ENCODE assay signal across 20 mouse cellular contexts in genomic region chr16:78200044-78200830, GRCm38 (mm10).
A peak's percentile ranks its signal among the peaks of the same experiment; 100 is the strongest.
DNase-seq lines count a peak whose midpoint lies in the region; ATAC-seq and TF ChIP-seq lines count a peak whose summit lies in the region.
"Had no signal": no experiment of that assay in that cellular context is flagged by ENCODE, and none has a peak within 500 bp of the region (broad histone marks: within the 10 kb centered on the region; RNA-seq: fewer than 3 reads in every experiment).

No protein-coding gene starts in this region.

- TF ChIP-seq POLR2A in heart, adult 2 months (IDR thresholded peaks at IDR 0.05; ENCODE audit: insufficient read depth, low read depth, low read length) = no peak

- no peak overlapping the region for H3K4me3 ChIP-seq in hindbrain, embryonic 14.5 days (replicated peaks; ENCODE audit: low read length)
- H3K4me3 ChIP-seq in heart, adult 2 months = no peak overlapping the region
- H3K4me3 ChIP-seq: embryonic facial prominence, embryonic 15.5 days; forebrain, embryonic 13.5 days; heart, embryonic 12.5 days; liver, embryonic 13.5 days; midbrain, embryonic 15.5 days; neural tube, embryonic 13.5 days had no signal

- no peaks in the 10 kb centered on the region; the same call in 1 of the 2 replicates for H3K4me1 ChIP-seq in hindbrain, embryonic 14.5 days (replicated peaks; ENCODE audit: control insufficient read depth, insufficient read depth, low read length)
- no peaks in the 10 kb centered on the region for H3K4me1 ChIP-seq in heart, adult 2 months (ENCODE audit: control insufficient read depth, insufficient read depth, low read length)
- H3K4me1 ChIP-seq: neural tube, embryonic 13.5 days had no signal

- TF ChIP-seq CTCF in heart, adult 2 months (IDR thresholded peaks at IDR 0.05) = no peak

- H3K9me3 ChIP-seq in hindbrain, embryonic 14.5 days (ENCODE audit: control insufficient read depth, low read length) = no peaks in the 10 kb centered on the region
- H3K9me3 ChIP-seq: embryonic facial prominence, embryonic 15.5 days; forebrain, embryonic 13.5 days; heart, embryonic 12.5 days; liver, embryonic 13.5 days; midbrain, embryonic 15.5 days; neural tube, embryonic 13.5 days had no signal

- H3K36me3 ChIP-seq in hindbrain, embryonic 14.5 days (replicated peaks; ENCODE audit: control insufficient read depth, insufficient read depth) = no peaks in the 10 kb centered on the region
- H3K36me3 ChIP-seq in heart, adult 2 months (ENCODE audit: control insufficient read depth, insufficient read depth, low read length) = no peaks in the 10 kb centered on the region
- H3K36me3 ChIP-seq: embryonic facial prominence, embryonic 15.5 days; heart, embryonic 12.5 days; liver, embryonic 13.5 days; midbrain, embryonic 15.5 days; neural tube, embryonic 13.5 days had no signal

- intact Hi-C loops in heart, adult 2 months (cut with DNase I) = no loop called here
- intact Hi-C loops in left cerebral cortex, postnatal 36 days (cut with DNase I) = no loop called here

- DNase-seq in 3134 (ENCODE audit: extremely low read depth, insufficient read length, low spot score) = peak; percentile 54
- peak; percentile 40 for DNase-seq in CD4-positive helper T cell, adult 2 months (ENCODE audit: low read depth, low spot score)
- DNase-seq in hindbrain, embryonic 14.5 days (ENCODE audit: low spot score) = no peak
- DNase-seq in heart, adult 2 months = no peak
- no peak for DNase-seq in left cerebral cortex, postnatal 36 days (ENCODE audit: low spot score in 2 of 2)
- DNase-seq: adrenal gland, postnatal 10 days; cerebellum, adult 8-10 months; heart, postnatal 36 days; kidney, postnatal 14 days; layer of hippocampus, adult 9-11 months; liver, embryonic 13.5 days; thymus, postnatal 25 days had no signal

- WGBS in hindbrain, embryonic 14.5 days = 85% methylated on average over 12 of the region's 12 CpGs
- 67% methylated on average over 12 of the region's 12 CpGs for WGBS in heart, adult 2 months

- no peak for TF ChIP-seq EP300 in heart, adult 2 months (IDR thresholded peaks at IDR 0.05; ENCODE audit: insufficient read depth, low read depth, low read length)

- H3K27me3 ChIP-seq in hindbrain, embryonic 14.5 days (ENCODE audit: control insufficient read depth, insufficient read depth, low read length) = no peaks in the 10 kb centered on the region
- H3K27me3 ChIP-seq in heart, adult 2 months (ENCODE audit: control insufficient read depth, insufficient read depth, low read length) = no peaks in the 10 kb centered on the region
- H3K27me3 ChIP-seq: embryonic facial prominence, embryonic 15.5 days; forebrain, embryonic 13.5 days; heart, embryonic 12.5 days; liver, embryonic 13.5 days; midbrain, embryonic 15.5 days; neural tube, embryonic 13.5 days had no signal

- ATAC-seq in activated CD4-positive, CD25-positive, alpha-beta regulatory T cell, adult 4 months = peak; percentile 12
- peak; percentile 33; the same call in 1 of the 2 replicates for ATAC-seq in megakaryocyte, adult 5-6 weeks (ENCODE audit: poor library complexity, severe bottlenecking)
- ATAC-seq in hindbrain, embryonic 14.5 days (ENCODE audit: low FRiP score) = no peak
- ATAC-seq in erythroid progenitor cell, adult 5-6 weeks (replicated peaks; ENCODE audit: low FRiP score, poor library complexity, severe bottlenecking) = no peak

- no peak overlapping the region for H3K9ac ChIP-seq in hindbrain, embryonic 14.5 days
- no peak overlapping the region for H3K9ac ChIP-seq in heart, adult 2 months (ENCODE audit: low read depth, low read length)
- H3K9ac ChIP-seq: embryonic facial prominence, embryonic 15.5 days; forebrain, embryonic 13.5 days; heart, embryonic 12.5 days; liver, embryonic 13.5 days; midbrain, embryonic 15.5 days; neural tube, embryonic 13.5 days had no signal

- H3K27ac ChIP-seq in hindbrain, embryonic 14.5 days = no peak overlapping the region
- H3K27ac ChIP-seq in heart, adult 2 months = no peak overlapping the region
- H3K27ac ChIP-seq: embryonic facial prominence, embryonic 15.5 days; forebrain, embryonic 13.5 days; liver, embryonic 13.5 days; midbrain, embryonic 15.5 days; neural tube, embryonic 13.5 days had no signal

- H3K4me2 ChIP-seq in hindbrain, embryonic 14.5 days (replicated peaks) = no peak overlapping the region
- H3K4me2 ChIP-seq: embryonic facial prominence, embryonic 15.5 days; forebrain, embryonic 13.5 days; heart, embryonic 12.5 days; liver, embryonic 13.5 days; midbrain, embryonic 15.5 days; neural tube, embryonic 13.5 days had no signal

- H3K79me2 ChIP-seq in heart, adult 2 months (replicated peaks; ENCODE audit: control insufficient read depth, insufficient read depth, low read length) = no peaks in the 10 kb centered on the region

Comparison
In these comparisons a context has a peak if more than half of its experiments do, and no peak if none do; other contexts are left out.
1. DNase-seq: peak in 3134 (single experiment) and CD4-positive helper T cell, adult 2 months (single experiment); none in hindbrain, embryonic 14.5 days (single experiment), heart, adult 2 months (0 of 2) and left cerebral cortex, postnatal 36 days (0 of 2).
2. ATAC-seq: peak in activated CD4-positive, CD25-positive, alpha-beta regulatory T cell, adult 4 months (single experiment) and megakaryocyte, adult 5-6 weeks (single experiment); none in hindbrain, embryonic 14.5 days (single experiment) and erythroid progenitor cell, adult 5-6 weeks (single experiment).